Mouse (Mus musculus): ENCODE measurements around the gene Meioc. TPM values are rescaled to one million over a fixed set of nuclear protein-coding genes. Genes with fewer than 3 reads are reported as not detected.
A peak's percentile ranks its signal among the peaks of the same experiment; 100 is the strongest.
"Not testable (repeated sequence)": the region's sequence is repeated elsewhere in the genome, so short reads cannot be mapped to it uniquely, and the experiment has no call there.

The Meioc gene
- polyA plus RNA-seq, 2 experiments from 2014 or later: not detected

DNA sequence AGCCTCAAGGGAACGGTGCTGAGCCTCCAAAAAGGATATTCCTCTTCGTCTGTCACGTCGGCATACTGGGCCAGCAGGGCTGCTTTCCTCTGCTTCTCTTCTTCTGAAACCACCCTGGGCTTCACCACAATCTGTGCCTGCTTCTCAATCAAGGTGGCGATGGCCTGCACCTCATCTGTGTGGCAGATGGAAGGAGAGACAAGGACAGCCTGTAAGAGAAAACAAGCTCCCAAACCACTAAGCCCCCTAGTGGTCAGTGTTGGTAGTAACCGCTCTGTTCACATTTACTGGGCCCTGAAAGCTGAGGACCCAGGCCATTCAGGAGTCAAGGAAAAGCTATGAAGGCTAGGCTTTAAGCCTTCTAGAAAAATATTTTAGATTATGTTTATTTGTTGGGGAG, 26.6 kb downstream of the Meioc start:
- ATAC-seq: peak; percentile 32

DNA sequence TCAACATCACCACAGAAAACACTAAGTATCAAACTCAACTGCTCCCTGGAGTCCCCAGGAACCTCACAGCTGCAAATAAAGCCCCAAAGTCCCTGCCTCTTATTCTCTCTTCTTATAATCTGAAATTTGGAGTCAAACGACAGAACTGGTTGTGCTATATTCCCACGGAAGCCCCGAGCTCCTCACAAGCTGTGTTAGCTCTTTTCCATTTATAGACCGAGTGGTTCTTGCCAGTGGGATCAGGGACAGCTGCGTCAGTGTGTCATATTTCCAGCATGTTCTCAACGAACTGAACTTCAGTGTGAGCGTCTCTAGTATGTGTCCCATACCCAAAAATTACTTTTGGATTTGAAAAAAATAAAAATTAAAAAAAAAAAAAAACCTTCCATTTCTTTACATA, 31.8 kb downstream of the Meioc start:
- no peak for ATAC-seq

DNA sequence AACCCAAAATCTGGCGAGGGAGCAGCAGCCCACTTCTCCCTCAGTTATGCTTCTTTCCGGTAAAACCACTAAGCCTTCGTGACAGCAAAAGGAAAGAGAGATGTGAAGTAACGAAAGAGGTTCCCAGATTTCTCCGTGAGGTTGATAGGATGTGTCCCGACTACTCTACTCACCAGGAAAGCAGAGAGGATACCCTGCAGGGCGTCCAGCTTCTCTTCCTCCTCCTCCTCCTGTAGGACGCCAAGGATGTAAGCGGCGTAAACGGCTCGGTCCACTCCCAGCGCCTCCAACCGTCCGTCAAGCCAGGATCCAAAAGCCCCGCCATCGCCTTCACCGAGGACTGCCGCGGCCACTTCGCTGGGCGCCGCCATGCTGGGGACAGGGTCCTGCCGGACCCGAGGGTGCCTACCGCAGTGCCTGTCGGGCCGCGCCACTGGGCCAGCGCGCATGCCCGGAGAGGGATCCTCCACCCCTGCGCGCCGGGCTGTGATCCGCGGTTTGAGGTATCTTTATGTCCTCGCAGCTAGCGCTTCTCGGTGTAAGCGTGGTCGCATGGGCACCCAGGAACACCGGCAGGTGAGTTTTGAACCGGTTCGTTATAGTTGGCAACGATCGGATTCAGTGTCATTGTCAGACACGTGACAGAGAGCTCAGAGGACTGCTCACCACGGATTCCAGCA, 34.0 kb downstream of the Meioc start, which contains the start of gene Ccdc43:
TSS of gene Ccdc43 (minus strand) at position 445 of the 680 bp plus-strand sequence.
- peak; percentile 80 for ATAC-seq

DNA sequence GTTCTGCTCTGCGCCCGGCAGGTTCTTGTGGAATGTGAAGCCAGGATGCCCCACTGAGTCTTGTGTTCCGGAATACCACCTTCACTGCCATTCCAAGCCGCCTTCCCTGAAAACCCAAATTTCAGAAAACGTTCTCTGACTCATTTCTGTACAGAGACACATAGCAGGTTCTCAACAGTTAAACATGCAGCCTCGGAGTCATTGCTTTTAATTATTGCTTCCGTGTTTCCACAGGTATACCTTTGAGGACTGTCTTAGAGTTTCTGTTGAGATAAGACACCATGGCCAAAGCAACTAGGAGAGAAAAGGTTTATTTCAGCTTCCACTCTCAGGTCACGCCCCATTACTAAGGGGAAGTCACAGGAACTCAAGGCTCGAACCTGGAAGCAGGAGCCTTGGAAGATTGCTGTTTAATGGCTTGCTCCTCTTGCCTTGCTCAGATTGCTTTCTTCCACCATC, 34.5 kb downstream of the Meioc start:
- no peak for ATAC-seq

DNA sequence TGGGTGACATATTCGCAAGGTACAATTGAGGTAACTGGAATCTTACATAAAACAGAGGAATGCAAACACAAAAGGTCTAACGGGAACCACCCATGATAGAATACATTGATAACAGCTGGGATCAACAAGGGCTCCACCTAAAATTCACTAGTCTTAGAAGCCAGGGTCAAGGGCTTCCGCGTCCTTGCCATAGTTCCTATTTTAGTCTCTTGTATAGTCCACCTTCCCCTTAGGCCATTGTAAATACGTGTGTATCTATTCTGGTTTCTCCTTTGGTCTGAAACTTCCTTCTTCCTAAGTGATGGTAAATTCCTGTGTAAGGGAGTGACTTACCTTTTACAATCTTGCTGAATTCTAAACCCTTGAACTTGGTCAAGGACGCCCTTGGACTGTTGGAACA, 38.7 kb downstream of the Meioc start:
- not testable (repeated sequence) for ATAC-seq

DNA sequence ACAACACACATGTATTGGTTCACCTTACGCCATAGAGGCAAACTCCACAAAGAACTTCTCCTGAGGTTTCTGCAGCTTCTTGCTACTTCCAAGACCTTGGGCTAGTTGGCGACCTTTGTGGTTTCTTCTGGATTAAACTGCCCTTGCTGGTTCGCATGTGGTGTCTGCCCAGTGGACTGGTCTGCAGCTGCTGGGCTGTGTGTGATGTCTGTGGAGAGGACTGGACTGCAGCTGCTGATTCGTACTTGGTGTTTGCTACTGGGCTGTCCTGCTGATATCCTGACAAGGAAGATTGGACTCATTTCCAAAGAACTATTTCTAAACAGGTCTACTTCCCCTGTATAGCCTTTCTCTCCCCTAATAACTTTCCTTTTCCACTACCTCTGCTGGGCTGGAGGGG, 48.9 kb downstream of the Meioc start:
- ATAC-seq: no peak

DNA sequence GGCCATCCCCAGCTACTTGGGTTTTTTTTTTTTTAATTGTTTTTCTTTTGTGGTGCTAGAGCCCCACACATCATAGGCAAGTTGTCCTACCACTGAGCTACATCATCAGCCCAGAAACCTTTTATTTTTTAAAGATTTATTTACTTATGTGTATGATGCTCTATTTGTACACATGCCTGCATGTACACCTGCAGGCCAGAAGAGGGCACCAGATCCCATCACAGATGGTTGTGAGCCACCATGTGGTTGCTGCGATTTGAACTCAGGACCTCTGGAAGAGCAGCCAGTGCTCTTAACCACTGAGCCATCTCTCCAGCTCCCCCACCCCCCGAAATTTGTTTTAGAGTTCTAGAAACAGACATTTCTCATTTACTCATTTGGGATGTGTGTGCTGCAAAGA, 51.1 kb downstream of the Meioc start:
- not testable (repeated sequence) for ATAC-seq

DNA sequence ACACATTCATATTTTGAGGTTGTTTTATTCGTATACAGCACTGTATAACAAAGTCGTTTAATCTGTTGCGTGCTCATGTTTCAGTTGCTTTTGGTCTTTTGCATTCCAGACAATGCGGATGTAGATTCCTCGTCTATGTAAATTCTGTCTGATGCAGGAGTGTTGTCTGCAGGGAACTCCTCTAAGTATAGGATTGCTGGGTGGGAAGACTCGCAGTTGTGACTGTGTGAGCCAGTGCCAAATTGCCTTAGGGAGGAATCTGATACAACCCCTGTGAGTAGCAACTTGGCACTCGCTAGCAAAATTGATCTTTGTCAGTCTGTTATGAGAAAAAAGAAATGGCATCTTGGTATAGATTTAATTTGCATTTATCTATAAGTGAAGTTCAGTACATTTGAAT, 52.6 kb downstream of the Meioc start:
- ATAC-seq: no peak

DNA sequence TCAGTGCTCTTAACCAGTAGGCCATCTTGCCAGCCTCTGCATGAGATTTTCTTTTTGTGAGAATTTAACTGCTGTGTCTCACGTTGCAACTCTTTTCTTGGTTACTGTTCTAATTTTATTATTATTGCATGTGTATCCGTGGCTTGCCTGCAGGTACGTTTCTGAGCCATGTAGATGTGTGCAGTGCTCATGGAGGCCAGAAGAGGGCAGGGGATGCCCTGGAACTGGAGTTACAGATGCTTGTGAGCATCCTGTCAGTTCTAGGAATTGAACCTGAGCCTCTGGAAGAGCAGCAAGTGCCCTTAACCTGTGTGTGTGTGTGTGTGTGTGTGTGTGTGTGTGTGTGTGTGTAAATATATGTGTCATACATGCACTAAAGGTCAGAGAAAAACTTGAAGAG, 62.1 kb downstream of the Meioc start:
- ATAC-seq: no peak

DNA sequence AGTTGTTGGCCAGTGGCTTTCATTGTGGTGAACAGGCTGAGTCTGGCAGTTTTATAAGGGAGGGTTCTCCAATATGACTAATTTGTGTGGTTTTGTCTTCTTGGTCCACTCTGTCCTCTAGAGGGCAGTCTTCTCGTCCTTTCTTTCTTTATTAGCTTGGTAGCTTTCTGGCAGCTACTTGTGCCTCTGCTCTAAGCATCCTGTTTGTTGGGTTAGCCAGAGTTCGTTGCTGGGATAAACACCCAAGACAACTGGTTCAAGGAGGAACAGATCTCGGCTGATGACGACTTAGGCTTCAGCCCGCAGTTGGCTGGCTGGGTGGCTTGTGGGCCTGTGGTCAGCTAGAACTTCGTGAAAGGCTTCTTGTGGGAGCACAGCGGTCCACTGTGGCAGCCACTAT, 65.1 kb downstream of the Meioc start:
- no peak for ATAC-seq

DNA sequence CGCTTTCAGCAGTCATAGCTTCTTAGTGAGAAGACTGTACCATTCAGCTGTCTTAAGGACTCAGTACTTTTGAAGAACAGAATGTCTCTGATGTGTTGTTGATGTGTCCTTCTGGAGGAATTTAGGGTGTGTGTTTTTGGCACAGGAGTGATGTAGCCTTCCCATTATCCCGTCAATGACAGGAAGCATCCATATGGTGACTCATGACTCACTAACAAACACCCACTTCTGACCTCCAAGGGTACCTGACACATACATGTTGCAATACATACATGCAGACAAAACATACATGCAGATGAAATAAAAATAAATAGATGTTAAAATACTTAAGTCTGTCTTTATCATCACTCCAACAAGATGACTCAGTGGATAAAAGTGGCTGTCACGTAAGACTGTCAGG, 66.3 kb downstream of the Meioc start:
- no peak for ATAC-seq

DNA sequence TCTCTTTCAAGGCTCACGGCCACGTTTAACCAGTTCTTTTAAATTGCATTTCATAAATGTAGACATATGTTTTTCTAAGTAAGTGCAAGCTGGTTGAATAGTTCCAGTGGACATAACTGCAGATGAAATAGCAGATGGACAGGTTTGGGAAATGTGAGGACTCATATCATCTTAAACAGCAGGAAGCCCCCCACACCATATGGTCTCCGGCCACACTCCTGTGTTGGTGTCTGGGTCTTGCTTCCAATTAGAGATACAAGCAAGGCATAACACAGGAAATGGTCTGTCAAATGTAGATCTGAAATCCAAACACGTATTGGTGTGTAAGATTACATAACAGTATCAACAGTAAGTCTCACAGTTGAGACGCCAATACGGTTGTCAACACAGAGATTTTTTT, 67.8 kb downstream of the Meioc start:
- ATAC-seq: no peak

Other genes with a start within 250 kb of the Meioc start
- 10 to 100 TPM; 23.7 to 30.3 TPM for gene Grn, start 233.4 kb upstream of the Meioc start, polyA plus RNA-seq (2017; shearing (Covaris generic))
- gene Fam171a2, start 216.0 kb upstream of the Meioc start, polyA plus RNA-seq (2017; shearing (Covaris generic)): not detected
- gene Itga2b, start 193.6 kb upstream of the Meioc start, polyA plus RNA-seq (2017; shearing (Covaris generic)): under 1 TPM in 1 of 2 experiments, not detected in 1; 0.34 TPM
- 10 to 100 TPM; 54.2 to 55.9 TPM for gene Gpatch8, start 107.3 kb upstream of the Meioc start, polyA plus RNA-seq (2017; shearing (Covaris generic))
- gene Gm11627, start 84.3 kb upstream of the Meioc start, polyA plus RNA-seq (2017; shearing (Covaris generic)): not detected
- not detected for gene Fzd2, start 59.3 kb upstream of the Meioc start, polyA plus RNA-seq (2017; shearing (Covaris generic))
- gene Ccdc43, start 34.1 kb downstream of the Meioc start, polyA plus RNA-seq (2017; shearing (Covaris generic)): 10 to 100 TPM; 36.5 to 37.9 TPM
- not detected for gene Adam11, start 97.7 kb downstream of the Meioc start, polyA plus RNA-seq (2017; shearing (Covaris generic))
- under 1 TPM in 1 of 2 experiments, not detected in 1; 0.15 TPM for gene Gjc1, start 156.0 kb downstream of the Meioc start, polyA plus RNA-seq (2017; shearing (Covaris generic))
- gene Higd1b, start 172.1 kb downstream of the Meioc start, polyA plus RNA-seq (2017; shearing (Covaris generic)): not detected
- gene Eftud2, start 217.3 kb downstream of the Meioc start, polyA plus RNA-seq (2017; shearing (Covaris generic)): 100 to 1,000 TPM in 1 of 2 experiments, 10 to 100 TPM in 1; 97.6 to 127 TPM
- under 1 TPM in 1 of 2 experiments, not detected in 1; 0.29 TPM for gene Ccdc103, start 217.5 kb downstream of the Meioc start, polyA plus RNA-seq (2017; shearing (Covaris generic))
- not detected for gene Fam187a, start 221.5 kb downstream of the Meioc start, polyA plus RNA-seq (2017; shearing (Covaris generic))
- not detected for gene Gfap, start 237.2 kb downstream of the Meioc start, polyA plus RNA-seq (2017; shearing (Covaris generic))

Measured in activated CD4-positive, CD25-positive, alpha-beta regulatory T cell, adult 4 months (primary cell).